Mouse (Mus musculus) induced T-regulatory cell, adult 2 months (primary cell): Measurements from ENCODE around the gene Ppp1r14d.
A peak's percentile ranks its signal among the peaks of the same experiment; 100 is the strongest.

ENCODE experiments used
- DNase-seq: peaks from one replicate; pipeline ENCODE4 v3.0.0-alpha.2; 2012; ENCODE audit warnings: low read depth

The Ppp1r14d gene

DNA sequence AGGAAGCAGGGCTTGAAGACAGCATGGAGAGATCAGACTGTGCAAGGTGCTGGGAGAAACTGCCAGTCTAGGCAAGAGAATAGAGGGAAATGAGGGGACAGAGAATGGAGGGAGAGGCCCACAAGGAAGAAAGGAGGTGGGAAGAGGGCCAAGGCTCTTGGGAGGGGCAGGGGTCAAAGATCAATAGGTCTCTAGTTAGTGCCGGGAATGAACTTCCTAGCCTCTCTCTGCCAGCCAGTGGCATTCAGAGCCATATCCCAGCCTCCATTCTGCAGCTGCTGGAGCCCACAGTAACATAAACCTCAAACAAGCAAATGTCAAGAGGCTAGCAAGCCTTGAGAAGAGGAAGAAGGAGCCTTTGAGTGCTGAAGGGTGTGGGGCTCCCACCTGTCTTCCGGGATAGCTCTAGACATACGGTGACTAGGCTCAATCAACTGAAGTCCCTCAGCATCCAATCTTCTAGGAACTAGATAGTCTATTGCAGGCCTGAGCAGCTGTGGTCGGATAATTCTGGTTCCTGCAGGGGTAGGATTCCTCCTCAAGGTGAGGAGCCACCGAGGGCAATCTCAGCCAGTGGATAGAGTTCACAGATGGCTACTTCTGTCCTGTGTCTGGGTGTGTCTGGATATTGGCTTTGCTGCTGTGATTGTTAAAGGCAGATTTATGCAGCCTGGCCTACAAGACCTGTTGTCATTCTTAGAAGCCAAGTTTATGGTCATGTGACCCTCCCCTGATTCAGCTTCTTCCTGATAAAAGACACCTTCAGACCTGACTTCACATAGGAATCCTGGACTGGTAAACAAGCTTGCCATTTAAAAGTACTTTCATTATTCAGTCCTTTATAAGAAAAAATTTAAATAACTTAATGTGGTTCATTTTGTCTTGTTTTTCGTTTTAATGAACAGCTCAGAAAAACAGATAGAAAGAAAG is at the start of gene Ppp1r14d:
Ppp1r14d (minus strand) TSS at position 132 of the 930 bp plus-strand sequence.
- no peak for DNase-seq

DNA sequence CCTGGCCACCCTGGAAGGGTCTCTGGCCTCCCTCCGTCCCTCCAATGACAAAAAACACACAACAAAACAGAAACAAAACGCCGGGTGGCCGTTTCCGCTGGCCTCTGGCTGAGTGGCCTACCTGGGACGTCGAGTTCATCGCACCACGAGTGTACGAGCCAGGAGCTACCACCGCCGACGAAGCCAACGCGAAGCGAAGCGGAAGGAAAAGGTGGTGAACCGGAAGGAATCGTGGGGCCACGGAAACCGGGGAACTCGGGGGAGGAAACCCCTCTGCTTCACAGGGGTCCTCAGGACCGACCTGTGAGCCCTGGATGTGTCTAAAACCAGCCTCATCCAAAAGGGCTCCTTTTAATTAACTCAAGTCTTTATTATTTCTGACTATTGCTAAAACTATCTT is 48.1 kb upstream of the Ppp1r14d start:
- no peak for DNase-seq

DNA sequence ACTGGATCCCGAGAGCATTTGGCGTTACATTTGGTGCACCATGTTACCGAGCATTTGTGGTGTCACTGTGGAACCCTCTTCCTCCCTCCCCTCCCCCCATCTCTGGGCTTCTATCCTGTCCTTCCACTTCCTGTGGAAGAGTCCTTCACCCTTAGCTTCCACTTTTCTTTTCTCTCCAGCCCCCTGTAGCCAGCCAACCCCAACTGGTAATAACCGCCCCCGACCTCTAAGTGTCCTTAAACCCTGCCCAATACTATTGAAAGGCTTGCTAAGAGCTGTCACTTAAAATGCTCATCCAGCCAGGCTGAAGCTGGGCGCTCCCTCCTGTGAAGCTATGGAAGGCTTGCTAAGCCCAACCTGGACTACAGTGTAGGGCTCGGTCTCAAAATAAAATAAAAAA is 47.2 kb upstream of the Ppp1r14d start:
- DNase-seq: no peak

DNA sequence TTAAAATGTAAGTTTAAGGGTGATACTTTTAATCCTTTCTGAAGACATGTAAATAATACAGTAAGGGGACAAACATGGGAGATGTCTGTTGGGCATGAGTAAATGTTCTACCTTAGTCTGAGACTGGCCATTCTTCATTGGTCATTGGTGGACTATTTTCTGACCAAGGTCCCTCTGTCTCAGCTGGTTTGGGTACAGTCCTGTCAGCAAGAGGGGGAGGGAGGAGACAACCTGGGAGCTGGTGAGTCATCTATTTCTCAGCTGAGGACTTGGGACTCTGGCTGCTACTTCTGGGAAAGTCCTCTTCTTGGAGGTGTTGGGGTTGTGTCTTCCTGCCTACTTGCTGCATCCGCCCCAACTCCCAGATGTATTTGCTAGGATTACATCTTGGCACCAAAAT is 44.4 kb upstream of the Ppp1r14d start:
- DNase-seq: no peak

DNA sequence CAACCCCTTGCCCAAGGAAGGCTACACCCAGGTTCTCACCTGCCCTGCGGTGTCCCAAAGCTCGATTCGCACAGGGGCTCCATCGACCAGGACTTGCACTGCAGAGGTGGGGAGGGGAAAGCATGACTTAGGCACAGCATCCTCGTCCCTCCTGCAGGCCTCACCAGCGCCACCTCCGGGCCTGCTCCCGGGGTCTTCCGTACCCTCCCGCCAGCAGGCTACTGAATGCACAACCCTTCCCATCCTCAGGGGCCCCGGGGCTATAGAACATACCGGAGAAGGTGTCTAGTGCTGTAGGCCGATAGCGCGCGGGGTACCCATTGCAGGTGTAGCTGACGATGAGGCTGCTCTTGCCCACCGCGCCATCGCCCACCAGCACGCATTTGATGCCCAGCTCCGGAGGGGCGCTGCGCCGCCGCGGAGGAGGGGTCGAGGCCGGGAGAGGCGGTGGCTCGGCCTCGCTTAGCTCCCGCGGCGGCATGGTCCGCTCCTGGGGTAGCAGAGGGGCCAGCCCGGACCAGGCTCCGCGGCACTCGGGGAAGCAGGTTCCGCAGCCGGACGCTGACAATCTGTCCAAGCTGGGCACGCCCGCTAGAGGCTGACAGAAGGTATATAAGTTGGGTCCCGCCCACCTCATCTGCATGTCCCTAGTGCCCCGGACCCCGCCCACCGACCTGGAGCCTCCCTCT is 41.1 kb upstream of the Ppp1r14d start, which contains the start of gene Rhov:
Rhov (minus strand) TSS at position 630 of the 689 bp plus-strand sequence.
- DNase-seq: peak; percentile 81

DNA sequence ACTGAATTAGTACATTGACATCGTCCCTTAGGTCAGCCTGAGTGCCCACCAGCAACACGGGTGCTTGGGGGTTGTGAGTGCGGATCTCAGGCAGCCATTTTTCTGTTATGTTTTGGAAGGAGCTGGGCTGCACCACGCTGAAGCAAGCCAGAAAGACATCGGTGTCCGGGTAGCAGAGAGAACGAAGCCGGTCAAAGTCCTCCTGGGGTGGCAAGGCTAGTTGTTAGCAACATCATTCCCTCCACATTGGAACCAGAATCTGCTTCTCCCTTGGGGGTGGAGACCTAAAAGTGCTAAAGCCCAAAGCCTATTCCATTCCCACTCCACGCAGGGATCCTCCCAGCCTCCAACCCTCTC is 40.6 kb upstream of the Ppp1r14d start:
- DNase-seq: no peak

DNA sequence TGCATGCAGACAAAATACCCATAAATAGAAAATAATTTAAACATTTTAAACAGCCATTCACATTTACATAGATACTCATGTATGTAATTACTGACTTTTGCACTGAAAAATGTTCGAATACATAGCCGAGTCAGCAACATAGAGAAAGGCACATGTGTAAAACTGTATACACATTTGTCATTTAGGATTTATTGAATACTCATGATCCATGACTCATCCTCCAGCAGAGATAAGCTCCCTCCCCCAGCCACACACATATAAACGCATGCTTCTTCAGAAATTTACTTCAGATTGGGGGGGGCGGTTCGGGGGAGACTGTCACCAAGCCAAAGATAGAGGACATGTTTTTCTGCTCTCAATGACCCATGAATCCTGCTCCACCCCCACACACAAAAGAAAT is 34.1 kb upstream of the Ppp1r14d start:
- DNase-seq: no peak

DNA sequence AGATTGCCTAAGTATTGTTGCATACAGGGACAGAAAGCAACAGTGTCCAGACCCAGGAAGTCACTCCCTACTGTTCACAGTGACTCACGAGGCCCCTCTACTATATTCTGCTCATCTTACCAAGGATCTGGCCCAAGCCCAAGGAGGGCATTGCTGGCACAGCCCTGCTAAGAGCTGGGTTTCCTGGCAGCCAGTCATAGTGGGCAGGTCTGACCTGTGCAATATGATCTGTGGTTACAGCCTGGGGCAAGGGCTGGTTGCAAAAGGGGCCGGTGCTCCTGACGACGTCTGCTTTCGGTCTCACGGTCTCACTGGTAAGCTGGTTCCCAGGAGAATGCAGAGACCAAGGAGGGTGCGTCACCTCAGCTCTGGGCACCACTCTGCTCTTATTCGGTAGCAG is 33.3 kb upstream of the Ppp1r14d start:
- DNase-seq: no peak

DNA sequence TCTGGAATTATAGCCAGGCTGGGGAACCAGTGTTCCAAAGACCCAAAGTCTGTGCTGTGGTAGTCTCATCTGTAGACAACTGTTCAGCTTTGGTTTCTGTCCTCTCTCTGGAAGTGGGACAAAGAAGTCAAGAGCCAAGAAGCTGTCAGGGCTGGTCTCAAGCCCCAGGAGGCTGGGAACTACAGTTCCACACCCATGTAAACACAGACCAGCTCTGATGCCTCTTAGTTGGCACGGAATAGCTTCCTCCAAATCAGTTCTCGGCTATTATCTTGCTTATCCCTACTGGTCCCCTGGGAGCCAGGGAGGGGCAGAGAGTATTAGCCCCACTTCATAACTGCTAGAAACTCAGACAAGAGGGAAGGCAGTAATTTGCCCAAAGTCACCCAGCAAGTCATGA is 31.6 kb upstream of the Ppp1r14d start:
- DNase-seq: no peak

DNA sequence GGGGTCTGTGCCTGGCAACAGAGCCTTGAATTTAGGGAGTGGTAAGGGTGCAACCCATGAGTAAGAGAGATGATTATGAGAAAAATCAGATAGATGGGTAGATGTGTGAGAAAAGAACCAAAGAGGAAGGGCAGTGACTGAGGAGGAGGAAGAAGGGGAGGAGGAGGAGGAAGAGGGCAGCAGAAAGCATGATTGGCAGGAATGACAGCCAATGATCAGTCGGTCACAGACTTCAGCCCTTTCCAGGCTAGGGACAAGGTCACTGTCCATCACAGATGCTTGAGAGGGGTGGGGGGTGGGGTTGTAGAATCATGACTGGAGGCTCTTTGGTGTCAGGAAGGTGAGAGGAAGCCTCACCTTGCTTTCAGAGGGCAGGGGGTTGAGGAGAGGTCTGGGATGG is 30.8 kb upstream of the Ppp1r14d start:
- DNase-seq: no peak

DNA sequence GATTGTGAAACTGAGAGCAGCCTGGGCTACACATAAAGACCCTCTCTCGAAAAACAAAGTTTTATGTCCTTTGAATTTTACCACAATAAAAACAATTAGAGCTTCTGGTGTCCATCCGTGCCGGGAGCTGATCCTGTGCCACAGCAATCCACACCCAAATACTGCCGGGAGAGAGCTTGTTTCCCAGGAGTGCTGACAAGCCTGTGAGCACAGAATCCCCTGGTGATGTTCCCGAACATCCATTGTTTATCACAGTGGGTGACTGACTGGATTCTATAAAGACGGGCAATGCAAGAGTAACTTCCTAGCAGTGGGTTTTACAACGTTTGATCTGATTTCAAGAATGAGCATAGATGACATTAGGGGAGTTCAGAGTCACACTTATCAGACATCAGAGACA is 25.3 kb upstream of the Ppp1r14d start:
- no peak for DNase-seq

DNA sequence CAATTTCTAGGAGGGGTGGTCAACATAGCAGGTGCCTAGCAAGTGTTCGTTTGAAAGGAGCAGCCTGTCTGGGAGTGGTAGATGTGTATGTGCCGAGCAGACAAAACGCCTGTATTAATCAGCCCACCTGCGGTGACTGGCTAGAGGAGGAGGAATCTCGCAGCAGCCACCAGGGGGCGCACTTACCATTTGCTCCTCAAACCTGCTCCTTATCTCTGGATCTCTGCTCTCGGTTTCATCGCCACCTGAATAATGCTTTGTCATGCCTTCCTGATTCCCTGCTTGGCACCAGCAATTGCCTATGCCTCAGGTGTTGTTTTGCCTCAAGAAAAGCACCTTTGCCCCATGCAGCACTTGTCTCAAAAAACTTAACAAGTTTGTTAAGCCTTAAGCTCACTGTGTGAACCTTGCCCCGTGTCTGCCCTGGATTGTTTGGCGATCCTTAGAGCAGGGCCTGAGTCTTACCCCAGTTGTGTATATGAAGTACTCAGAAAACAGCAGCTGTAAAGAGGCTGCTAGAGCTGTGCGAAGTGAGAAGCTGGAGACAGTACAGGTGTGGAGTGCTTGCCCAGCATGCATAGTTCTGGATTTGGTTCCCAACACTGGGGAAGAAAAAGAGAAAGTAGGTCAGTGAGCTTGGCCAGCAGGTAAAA is 21.2 kb upstream of the Ppp1r14d start:
- peak; percentile 93 for DNase-seq

DNA sequence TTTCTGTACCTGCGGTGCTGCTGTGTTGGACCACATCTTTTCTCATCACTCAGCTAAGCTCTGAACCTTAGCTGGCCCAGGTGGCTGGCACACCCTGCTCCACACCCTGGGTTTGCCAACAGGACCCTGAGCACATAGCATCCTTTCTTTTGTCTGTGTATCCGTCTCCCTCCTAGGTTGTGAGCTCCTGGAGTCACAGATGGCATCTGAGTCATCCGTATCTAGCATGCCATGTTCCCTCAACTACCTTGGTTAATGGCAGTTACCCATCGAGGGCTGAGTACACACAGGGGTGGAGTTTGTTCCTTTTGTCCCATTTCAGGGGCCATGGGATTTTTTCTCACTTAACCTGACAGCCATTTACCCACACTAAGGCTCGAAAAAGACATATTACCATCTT is 20.7 kb upstream of the Ppp1r14d start:
- no peak for DNase-seq

DNA sequence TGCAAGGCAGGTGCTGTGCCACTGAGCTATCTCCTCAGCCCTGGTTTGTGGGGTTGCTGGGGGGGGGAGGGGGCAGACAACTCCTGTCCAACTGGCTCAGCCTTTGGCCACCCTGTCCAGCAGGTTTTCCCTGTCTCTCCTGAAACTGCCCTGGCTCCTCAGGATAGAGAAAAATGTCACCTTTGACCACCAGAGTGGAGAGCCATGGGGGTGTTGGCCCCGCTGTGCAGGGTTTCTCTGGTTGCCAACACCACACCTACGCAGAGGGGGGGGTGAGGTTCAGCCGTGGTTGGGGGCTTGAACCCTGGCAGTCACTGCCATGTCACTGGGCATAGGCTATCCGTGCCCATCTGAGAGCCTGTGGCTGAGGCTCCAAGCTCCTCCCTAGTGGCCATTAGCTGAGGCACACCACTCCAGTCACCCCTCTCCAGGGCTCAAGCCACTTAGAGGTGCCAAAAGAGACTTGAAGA is 19.9 kb upstream of the Ppp1r14d start:
- no peak for DNase-seq

DNA sequence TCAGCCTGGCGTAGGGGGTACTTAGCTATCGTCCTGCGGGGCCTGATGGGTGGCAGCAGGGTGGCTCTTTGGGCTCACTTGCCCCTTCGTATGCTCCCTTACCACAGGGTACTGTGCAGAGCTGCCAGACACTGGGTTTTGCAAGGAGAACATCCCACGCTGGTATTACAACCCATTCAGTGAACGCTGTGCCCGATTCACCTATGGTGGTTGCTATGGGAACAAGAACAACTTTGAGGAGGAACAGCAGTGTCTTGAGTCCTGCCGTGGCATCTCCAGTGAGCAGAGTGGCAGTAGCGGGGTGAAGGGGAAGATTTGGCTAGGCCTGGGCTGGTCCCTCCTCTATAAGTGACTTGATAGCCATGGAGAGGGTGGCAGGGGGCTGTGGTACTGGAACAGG is 18.2 kb upstream of the Ppp1r14d start:
- DNase-seq: no peak

DNA sequence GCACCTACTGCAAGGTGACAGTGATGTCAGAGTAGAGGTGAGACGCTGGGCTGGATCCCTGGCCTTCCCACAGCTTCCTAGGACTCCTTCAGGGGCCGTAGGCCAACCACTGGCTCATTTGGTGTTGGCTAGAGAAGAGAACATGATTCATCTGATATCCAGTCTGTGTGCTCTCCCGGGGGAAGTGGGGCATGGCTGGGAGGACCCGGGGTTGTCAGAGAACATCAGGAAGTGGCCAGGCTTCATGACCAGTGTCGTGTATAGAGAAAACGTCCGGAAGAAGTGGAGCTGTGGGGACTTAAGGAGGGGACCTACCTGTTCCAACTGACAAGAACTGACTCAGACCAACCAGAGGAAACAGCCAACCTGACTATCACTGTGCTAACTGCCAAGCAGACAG is 15.5 kb upstream of the Ppp1r14d start:
- no peak for DNase-seq

DNA sequence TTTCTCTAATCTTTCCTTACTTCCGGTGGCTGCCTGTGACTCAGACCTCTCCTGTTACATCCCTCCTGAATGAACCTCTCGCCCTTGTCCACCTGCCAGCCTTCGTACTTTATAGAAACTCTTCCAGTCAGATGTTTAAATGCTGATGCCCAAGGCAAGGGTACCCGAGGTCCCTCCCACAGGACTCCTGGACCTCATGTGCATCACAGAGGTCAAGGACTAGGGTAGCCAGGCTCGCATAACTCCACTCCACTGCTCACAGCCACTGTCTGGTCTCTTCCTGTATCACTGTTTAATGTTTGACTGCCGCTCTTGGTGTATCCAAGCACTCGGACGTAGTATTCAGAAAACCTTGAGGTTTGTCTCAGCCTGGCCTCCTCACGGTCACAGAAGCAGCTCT is 12.8 kb upstream of the Ppp1r14d start:
- DNase-seq: no peak

DNA sequence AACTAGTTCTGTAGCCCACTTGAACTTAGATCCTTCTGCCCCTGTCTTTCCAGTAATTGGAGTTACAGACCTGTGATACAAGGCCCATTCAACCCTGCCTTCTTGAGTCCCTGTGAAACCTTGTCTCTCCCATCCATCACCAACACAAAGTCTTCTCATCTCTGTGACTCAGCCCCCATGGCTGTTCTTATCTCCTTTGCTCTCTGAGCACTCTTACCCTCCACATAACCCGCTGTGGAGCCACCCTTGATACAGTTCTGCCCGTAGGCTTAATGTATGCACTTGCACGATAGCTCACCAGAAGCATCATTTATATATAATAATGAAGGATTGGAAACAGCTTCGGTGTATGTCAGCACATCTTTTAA is 11.1 kb upstream of the Ppp1r14d start:
- no peak for DNase-seq

DNA sequence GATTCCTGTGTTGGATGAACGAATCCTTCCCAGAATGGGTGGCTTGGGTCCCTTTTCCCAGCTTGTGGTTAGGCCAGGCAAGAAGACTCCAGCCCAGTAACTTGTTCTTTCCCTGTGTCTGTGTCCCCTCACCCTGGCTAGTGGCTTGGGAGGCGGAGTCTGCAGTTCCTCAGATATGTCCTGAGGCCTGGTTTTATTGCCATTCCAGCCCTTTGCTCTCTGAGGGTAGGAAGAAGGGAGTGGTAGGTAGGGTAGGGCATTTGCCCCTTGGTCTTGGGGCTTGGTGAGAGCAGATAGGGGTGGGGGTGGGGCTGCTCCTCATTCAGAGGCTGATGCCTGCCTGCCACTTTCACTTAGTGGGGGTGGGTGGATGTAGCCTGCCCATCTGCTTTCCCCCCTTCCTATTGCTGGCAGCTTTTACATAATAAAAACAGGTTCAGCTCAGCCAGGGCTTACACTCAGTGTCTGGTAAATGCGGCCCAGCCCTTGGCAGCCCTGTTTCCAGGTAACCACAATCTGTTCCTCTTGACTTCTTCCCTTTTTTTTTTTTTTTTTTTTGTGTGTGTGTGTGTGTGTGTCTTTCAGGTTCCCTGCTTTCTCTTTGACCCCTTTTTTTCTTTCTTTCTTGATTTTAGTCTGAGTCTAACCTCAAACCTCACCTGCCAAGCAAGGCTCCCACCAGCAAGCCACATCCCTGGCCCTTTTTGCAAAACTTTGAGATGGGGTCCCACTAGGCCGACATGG is 10.5 kb upstream of the Ppp1r14d start:
- DNase-seq: no peak

DNA sequence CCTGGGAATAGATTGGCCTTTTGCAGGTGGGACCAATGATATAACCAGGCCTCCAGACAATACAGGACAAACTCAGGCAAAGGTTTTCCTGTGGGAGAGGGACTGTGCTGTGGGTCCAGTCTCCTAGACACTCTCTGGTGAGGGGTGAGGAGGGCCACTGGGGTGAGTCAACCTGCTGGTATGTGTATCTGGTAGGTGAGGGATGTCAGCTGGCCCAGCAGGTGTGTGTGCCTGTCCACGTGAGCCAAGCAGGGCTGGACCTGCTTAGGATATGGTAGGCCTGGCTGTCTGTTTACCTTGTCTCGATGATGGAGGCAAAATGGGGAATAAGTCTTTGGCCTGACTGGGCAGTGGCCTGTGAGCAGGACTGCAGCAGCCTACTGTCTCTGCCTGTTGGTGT is 9.0 kb upstream of the Ppp1r14d start:
- no peak for DNase-seq

DNA sequence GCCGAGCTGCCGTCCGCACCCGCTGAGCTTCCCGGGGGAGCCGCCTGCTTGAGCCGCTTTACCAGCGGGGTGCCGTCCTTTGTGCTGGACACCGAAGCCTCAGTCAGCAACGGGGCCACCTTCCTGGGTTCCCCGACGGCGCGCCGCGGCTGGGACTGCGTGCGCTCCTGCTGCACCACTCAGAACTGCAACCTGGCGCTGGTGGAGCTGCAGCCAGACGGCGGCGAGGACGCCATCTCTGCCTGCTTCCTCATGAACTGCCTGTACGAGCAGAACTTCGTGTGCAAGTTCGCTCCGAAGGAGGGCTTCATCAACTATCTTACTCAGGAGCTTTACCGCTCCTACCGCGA is 8.1 kb upstream of the Ppp1r14d start:
- peak; percentile 16 for DNase-seq

DNA sequence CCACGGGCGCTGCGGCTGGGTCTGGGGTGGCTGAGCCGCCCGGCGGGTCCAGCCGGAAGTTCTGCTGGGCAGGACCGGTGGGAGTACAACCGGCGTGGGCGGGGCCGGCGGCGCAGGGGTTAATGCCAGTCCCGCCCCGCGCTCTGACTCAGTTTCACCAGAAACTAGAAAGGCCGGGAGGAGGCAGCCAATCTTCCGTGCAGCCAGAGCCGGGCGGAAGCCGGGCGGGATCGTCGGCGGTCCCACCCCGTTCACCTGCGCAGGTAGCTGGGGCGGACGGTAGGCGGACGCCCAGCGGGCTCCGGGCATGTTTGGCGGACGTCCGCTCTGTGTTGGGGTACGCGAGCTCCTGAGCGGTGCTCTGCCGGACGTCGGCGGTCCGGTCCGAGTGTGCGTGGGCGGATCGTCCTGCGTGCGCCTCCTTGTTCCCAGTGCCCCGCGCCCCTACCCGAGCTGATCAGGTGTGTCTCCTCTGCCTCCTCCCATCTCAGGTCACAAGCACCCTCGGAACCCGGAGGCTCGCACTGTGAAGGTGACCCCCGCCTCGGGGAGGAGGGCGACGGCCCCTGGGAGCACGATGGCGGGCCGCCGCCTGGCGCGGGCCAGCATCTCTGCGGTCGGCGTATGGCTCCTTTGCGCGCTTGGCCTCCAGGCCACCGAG is 7.6 kb upstream of the Ppp1r14d start, which contains the start of gene Spint1:
Spint1 (plus strand) TSS at position 153 of the 661 bp plus-strand sequence.
- DNase-seq: peak; percentile 31
